Mouse (Mus musculus): ENCODE measurements around the gene Oasl2. TPM values are rescaled to one million over a fixed set of nuclear protein-coding genes. Genes with fewer than 3 reads are reported as not detected.
"Not testable (repeated sequence)": the region's sequence is repeated elsewhere in the genome, so short reads cannot be mapped to it uniquely, and the experiment has no call there.

Oasl2 gene
- total and polyA plus RNA-seq, 2 experiments from 2014 or later: 4.7 to 6.3 TPM

GRCm38 (mm10) chr5:114908598-114909305 lies 12.0 kb downstream of the Oasl2 start:
- DNase-seq (ENCODE audit: low spot score): no peak
- WGBS: 52% methylated on average over 13 of the region's 13 CpGs

GRCm38 (mm10) chr5:114913686-114914085 lies 16.9 kb downstream of the Oasl2 start:
- no peak for TF ChIP-seq CTCF (IDR thresholded peaks at IDR 0.05; ENCODE audit: low read depth)
- DNase-seq (ENCODE audit: low spot score): no peak
- Histone ChIP-seq H3K27me3 (ENCODE audit: insufficient read depth, low read length) (no peaks in the 10 kb centered on the region), H3K9me3 (ENCODE audit: low read length) (no peaks in the 10 kb centered on the region), H3K36me3 (ENCODE audit: insufficient read depth, low read length) (no peaks in the 10 kb centered on the region), H3K4me1 (ENCODE audit: insufficient read depth, low read length) (no peaks in the 10 kb centered on the region), H3K4me3 (ENCODE audit: low read length) (no peak overlapping the region), H3K4me2 (ENCODE audit: low read depth, low read length) (no peak overlapping the region), H3K27ac (no peak overlapping the region), H3K9ac (replicated peaks; ENCODE audit: low read length) (no peak overlapping the region)
- 77% methylated on average over 4 of the region's 4 CpGs for WGBS
- no peak for ATAC-seq

More at GRCm38 (mm10) chr5:114908598-114909305, 12.0 kb downstream of the Oasl2 start:
- Histone ChIP-seq H3K9ac (replicated peaks; ENCODE audit: low read length) (no peak overlapping the region), H3K27ac (no peak overlapping the region), H3K4me2 (ENCODE audit: low read depth, low read length) (0 out of 2 replicates have a peak overlapping the region, but pooled peaks have one; percentile 0), H3K4me1 (ENCODE audit: insufficient read depth, low read length) (no peaks in the 10 kb centered on the region), H3K36me3 (ENCODE audit: insufficient read depth, low read length) (no peaks in the 10 kb centered on the region), H3K27me3 (ENCODE audit: insufficient read depth, low read length) (no peaks in the 10 kb centered on the region), H3K9me3 (ENCODE audit: low read length) (no peaks in the 10 kb centered on the region), H3K4me3 (ENCODE audit: low read length) (no peak overlapping the region)
- ATAC-seq: no peak
- no peak for TF ChIP-seq CTCF (IDR thresholded peaks at IDR 0.05; ENCODE audit: low read depth)

GRCm38 (mm10) chr5:114914855-114915254 lies 18.1 kb downstream of the Oasl2 start:
- no peak overlapping the region for H3K27ac ChIP-seq
- no peak overlapping the region for H3K4me2 ChIP-seq (ENCODE audit: low read depth, low read length)
- H3K36me3 ChIP-seq (ENCODE audit: insufficient read depth, low read length): no peaks in the 10 kb centered on the region
- no peaks in the 10 kb centered on the region for H3K27me3 ChIP-seq (ENCODE audit: insufficient read depth, low read length)
- no peak overlapping the region for H3K4me3 ChIP-seq (ENCODE audit: low read length)
- ATAC-seq: no peak
- no peak overlapping the region for H3K9ac ChIP-seq (replicated peaks; ENCODE audit: low read length)
- H3K9me3 ChIP-seq (ENCODE audit: low read length): no peaks in the 10 kb centered on the region
- no peaks in the 10 kb centered on the region for H3K4me1 ChIP-seq (ENCODE audit: insufficient read depth, low read length)
- WGBS: 77% methylated on average over 8 of the region's 8 CpGs
- TF ChIP-seq CTCF (IDR thresholded peaks at IDR 0.05; ENCODE audit: low read depth): no peak
- DNase-seq (ENCODE audit: low spot score): no peak

GRCm38 (mm10) chr5:114915854-114916253 lies 19.1 kb downstream of the Oasl2 start:
- Histone ChIP-seq H3K4me3 (ENCODE audit: low read length) (no peak overlapping the region), H3K4me2 (ENCODE audit: low read depth, low read length) (no peak overlapping the region), H3K9me3 (ENCODE audit: low read length) (no peaks in the 10 kb centered on the region), H3K27me3 (ENCODE audit: insufficient read depth, low read length) (no peaks in the 10 kb centered on the region), H3K9ac (replicated peaks; ENCODE audit: low read length) (no peak overlapping the region), H3K4me1 (ENCODE audit: insufficient read depth, low read length) (no peaks in the 10 kb centered on the region), H3K36me3 (ENCODE audit: insufficient read depth, low read length) (no peaks in the 10 kb centered on the region), H3K27ac (no peak overlapping the region)
- no peak for TF ChIP-seq CTCF (IDR thresholded peaks at IDR 0.05; ENCODE audit: low read depth)
- no peak for DNase-seq (ENCODE audit: low spot score)
- no peak for ATAC-seq
- WGBS: 71% methylated on average over 5 of the region's 5 CpGs

- Histone ChIP-seq H3K27ac (no peak overlapping the region), H3K4me2 (ENCODE audit: low read depth, low read length) (no peak overlapping the region), H3K9me3 (ENCODE audit: low read length) (no peaks in the 10 kb centered on the region), H3K27me3 (ENCODE audit: insufficient read depth, low read length) (no peaks in the 10 kb centered on the region), H3K4me3 (ENCODE audit: low read length) (no peak overlapping the region), H3K36me3 (ENCODE audit: insufficient read depth, low read length) (no peaks in the 10 kb centered on the region), H3K4me1 (ENCODE audit: insufficient read depth, low read length) (no peaks in the 10 kb centered on the region), H3K9ac (replicated peaks; ENCODE audit: low read length) (no peak overlapping the region)
- ATAC-seq: no peak
- TF ChIP-seq CTCF (IDR thresholded peaks at IDR 0.05; ENCODE audit: low read depth): no peak
- 76% methylated on average over 4 of the region's 4 CpGs for WGBS
- DNase-seq (ENCODE audit: low spot score): no peak
Measured at GRCm38 (mm10) chr5:114916777-114917176, 20.0 kb downstream of the Oasl2 start.

GRCm38 (mm10) chr5:114917357-114917756 lies 20.6 kb downstream of the Oasl2 start:
- not testable (repeated sequence) for H3K4me2 ChIP-seq (ENCODE audit: low read depth, low read length); H3K36me3 ChIP-seq (ENCODE audit: insufficient read depth, low read length); H3K4me1 ChIP-seq (ENCODE audit: insufficient read depth, low read length); ATAC-seq; H3K27me3 ChIP-seq (ENCODE audit: insufficient read depth, low read length); DNase-seq (ENCODE audit: low spot score); H3K27ac ChIP-seq; H3K9me3 ChIP-seq (ENCODE audit: low read length); H3K4me3 ChIP-seq (ENCODE audit: low read length); H3K9ac ChIP-seq (replicated peaks; ENCODE audit: low read length)
- 97% methylated on average over 5 of the region's 5 CpGs for whole genome bisulfite sequencing
